Mouse (Mus musculus) MEL (cell line): ENCODE results near the gene Cdh23. TPM values are rescaled to one million over a fixed set of nuclear protein-coding genes. Genes with fewer than 3 reads are reported as not detected.

Source experiments
- DNase-seq: peaks from one replicate; pipeline ENCODE4 v3.0.0; 2011; ENCODE audit warnings: low read depth, low spot score
- H3K27ac ChIP-seq: 2 replicates; pipeline ENCODE4 v1.5.1; 2012; ENCODE audit warnings: low read depth, mild to moderate bottlenecking, control low read depth, low read length, moderate library complexity; ENCODE audit not compliant: control insufficient read depth
- H3K27me3 ChIP-seq, 2 experiments: fragments of 150-350 bp in 1 of 2; sonication (generic) in 1 of 2; 2 replicates each; pipeline ENCODE4 v1.6.1; 2012; ENCODE audit warnings: low read length in 2 of 2, mild to moderate bottlenecking in 2 of 2, improper control_type of control experiment in 1 of 2, moderate library complexity in 1 of 2; ENCODE audit not compliant: insufficient read depth in 2 of 2, control insufficient read depth in 1 of 2
- H3K36me3 ChIP-seq, 2 experiments: 2 replicates each; pipeline ENCODE4 v1.6.1; 2012 to 2014; ENCODE audit warnings: low read length in 2 of 2, improper control_type of control experiment in 1 of 2, inconsistent platforms in 1 of 2, mild to moderate bottlenecking in 1 of 2; ENCODE audit not compliant: insufficient read depth in 2 of 2, control insufficient read depth in 1 of 2
- H3K4me1 ChIP-seq, 2 experiments: fragments of 150-350 bp in 1 of 2; sonication (generic) in 1 of 2; 2 replicates each; pipeline ENCODE4 v1.6.1; 2012; ENCODE audit warnings: low read length in 2 of 2, improper control_type of control experiment in 1 of 2, mild to moderate bottlenecking in 1 of 2; ENCODE audit not compliant: insufficient read depth in 2 of 2, control insufficient read depth in 1 of 2
- H3K4me3 ChIP-seq, 2 experiments: fragments of 150-350 bp in 1 of 2; sonication (generic) in 1 of 2; 2 replicates each; pipeline ENCODE4 v1.5.1; 2012; ENCODE audit warnings: low read depth in 2 of 2, low read length in 2 of 2, mild to moderate bottlenecking in 2 of 2, moderate library complexity in 2 of 2, control low read depth in 1 of 2, improper control_type of control experiment in 1 of 2; ENCODE audit not compliant: control insufficient read depth in 1 of 2, insufficient read depth in 1 of 2
- H3K79me2 ChIP-seq: 2 replicates; pipeline ENCODE4 v1.6.1; 2012; ENCODE audit warnings: mild to moderate bottlenecking, low read length, moderate library complexity; ENCODE audit not compliant: control insufficient read depth, poor library complexity, insufficient read depth
- H3K9ac ChIP-seq: 2 replicates; pipeline ENCODE4 v1.6.1; 2012; ENCODE audit warnings: low read depth, mild to moderate bottlenecking, control low read depth, low read length, moderate library complexity; ENCODE audit not compliant: control insufficient read depth, poor library complexity, severe bottlenecking
- H3K9me3 ChIP-seq: fragments of 150-350 bp; sonication (generic); replicated peaks from 2 replicates; pipeline ENCODE4 v1.6.1; 2012; ENCODE audit warnings: mild to moderate bottlenecking, low read length, improper control_type of control experiment, moderate library complexity; ENCODE audit not compliant: insufficient read depth
- BHLHE40 ChIP-seq: IDR thresholded peaks from 2 replicates; pipeline ENCODE4 v1.6.1; 2012; ENCODE audit warnings: low read depth, mild to moderate bottlenecking, inconsistent platforms, low read length, improper control_type of control experiment, borderline replicate concordance
- CHD1 ChIP-seq: IDR thresholded peaks from 2 replicates; pipeline ENCODE4 v1.6.1; 2012; ENCODE audit warnings: low read depth, mild to moderate bottlenecking, inconsistent platforms, low read length, improper control_type of control experiment
- CHD2 ChIP-seq: IDR thresholded peaks from 2 replicates; pipeline ENCODE4 v1.6.1; 2011; ENCODE audit warnings: low read length, improper control_type of control experiment
- CTCF ChIP-seq, 3 experiments: IDR thresholded peaks in 2 of 3; conservative IDR thresholded peaks in 1 of 3; 2 replicates each; pipeline ENCODE4 v1.5.1; 2011 to 2012; ENCODE audit warnings: low read length in 3 of 3, low read depth in 2 of 3, mild to moderate bottlenecking in 2 of 3, improper control_type of control experiment in 1 of 3, inconsistent platforms in 1 of 3, mixed read lengths in 1 of 3, moderate library complexity in 1 of 3; ENCODE audit not compliant: control insufficient read depth in 1 of 3, insufficient read depth in 1 of 3, poor library complexity in 1 of 3, severe bottlenecking in 1 of 3
- ELF1 ChIP-seq: IDR thresholded peaks from 2 replicates; pipeline ENCODE4 v1.6.1; 2014; ENCODE audit warnings: low read depth, mild to moderate bottlenecking, inconsistent platforms, low read length, improper control_type of control experiment, moderate library complexity
- HCFC1 ChIP-seq: IDR thresholded peaks from 2 replicates; pipeline ENCODE4 v1.6.1; 2012; ENCODE audit warnings: low read depth, mild to moderate bottlenecking, inconsistent platforms, low read length, improper control_type of control experiment, moderate library complexity
- MAFK ChIP-seq: IDR thresholded peaks from 2 replicates; pipeline ENCODE4 v1.6.1; 2011; ENCODE audit warnings: low read depth, mild to moderate bottlenecking, low read length, improper control_type of control experiment, borderline replicate concordance
- MYB ChIP-seq: IDR thresholded peaks from 2 replicates; pipeline ENCODE4 v1.6.1; 2011; ENCODE audit warnings: mild to moderate bottlenecking, low read depth, low read length, improper control_type of control experiment
- POLR2AphosphoS5 ChIP-seq: IDR thresholded peaks from 2 replicates; pipeline ENCODE4 v1.6.1; 2012; ENCODE audit warnings: low read depth, borderline replicate concordance, mild to moderate bottlenecking, inconsistent platforms, low read length, moderate library complexity, mixed read lengths
- RAD21 ChIP-seq: IDR thresholded peaks from 2 replicates; pipeline ENCODE4 v1.6.1; 2011; ENCODE audit warnings: mild to moderate bottlenecking, low read depth, low read length, improper control_type of control experiment
- RCOR1 ChIP-seq: IDR thresholded peaks from 2 replicates; pipeline ENCODE4 v1.6.1; 2012; ENCODE audit warnings: low read depth, mild to moderate bottlenecking, inconsistent platforms, low read length, improper control_type of control experiment
- SIN3A ChIP-seq: IDR thresholded peaks from 2 replicates; pipeline ENCODE4 v1.6.1; 2012; ENCODE audit warnings: low read length, improper control_type of control experiment, inconsistent platforms
- TCF12 ChIP-seq: IDR thresholded peaks from 2 replicates; pipeline ENCODE4 v1.6.1; 2014; ENCODE audit warnings: low read depth, mild to moderate bottlenecking, inconsistent platforms, low read length, improper control_type of control experiment, moderate library complexity
- USF1 ChIP-seq: IDR thresholded peaks from 2 replicates; pipeline ENCODE4 v1.6.1; 2014; ENCODE audit warnings: low read depth, mild to moderate bottlenecking, inconsistent platforms, low read length, improper control_type of control experiment, moderate library complexity
- ZKSCAN1 ChIP-seq: IDR thresholded peaks from 2 replicates; pipeline ENCODE4 v1.6.1; 2012; ENCODE audit warnings: low read depth, mild to moderate bottlenecking, inconsistent platforms, low read length, improper control_type of control experiment, moderate library complexity
- ZNF384 ChIP-seq: IDR thresholded peaks from 2 replicates; pipeline ENCODE4 v1.6.1; 2012; ENCODE audit warnings: low read depth, mild to moderate bottlenecking, inconsistent platforms, low read length, improper control_type of control experiment
- polyA plus RNA-seq, 2 experiments: library from polyadenylated mRNA; stranded (reverse) in 1 of 2; unstranded in 1 of 2; fragments of >175 nt in 1 of 2; fragments of >200 nt in 1 of 2; gene quantifications; 2 replicates each; pipeline versions ENCODE4 v1.2.1 to v1.2.4; 2012; ENCODE audit warnings: low replicate concordance in 2 of 2, low read depth in 1 of 2; ENCODE audit not compliant: insufficient read length in 2 of 2, insufficient read depth in 1 of 2, missing spikeins in 1 of 2
- total RNA-seq: library from RNA; depleted of rRNA; stranded (reverse); fragments of 300-350 nt; gene quantifications from 2 replicates; pipeline ENCODE4 v1.2.3, GENCODE M21; 2012

Gene Cdh23
- total and polyA plus RNA-seq, 3 experiments = 0.04 TPM; not detected in 2

GRCm38 (mm10) chr10:60491538-60491937 is 204.8 kb downstream of the Cdh23 start:
- H3K9me3 ChIP-seq = no peaks in the 10 kb centered on the region

GRCm38 (mm10) chr10:60481381-60481780 is 214.9 kb downstream of the Cdh23 start:
- Histone ChIP-seq H3K9ac (no peak overlapping the region), H3K36me3 (no peaks in the 10 kb centered on the region)
- TF ChIP-seq ELF1 (no peak), ZNF384 (no peak), CTCF (IDR thresholded peaks at IDR 0.05 in 2 of 3, conservative IDR thresholded peaks at IDR 0.05 in 1 of 3; ENCODE audit: control insufficient read depth in 1 of 3, insufficient read depth in 1 of 3, low read depth in 2 of 3, low read length in 3 of 3, poor library complexity in 1 of 3, severe bottlenecking in 1 of 3) (0 out of 6 replicates have a peak, but pooled peaks of 1 of the 3 experiments have one; percentile 7)
- TF ChIP-seq, all 39 proteins: peak for 1
- H3K27me3 ChIP-seq = no peaks in the 10 kb centered on the region
- H3K4me1 ChIP-seq = no peaks in the 10 kb centered on the region
- H3K4me3 ChIP-seq = no peak overlapping the region
- no peaks in the 10 kb centered on the region for H3K79me2 ChIP-seq
- no peaks in the 10 kb centered on the region for H3K9me3 ChIP-seq
- H3K27ac ChIP-seq = no peak overlapping the region
- no peak for DNase-seq

More at GRCm38 (mm10) chr10:60491538-60491937, 204.8 kb downstream of the Cdh23 start:
- DNase-seq = no peak
- no peaks in the 10 kb centered on the region for H3K79me2 ChIP-seq
- H3K27ac ChIP-seq = no peak overlapping the region
- TF ChIP-seq CHD1 = no peak
- no peak for TF ChIP-seq HCFC1
- no peak for TF ChIP-seq TCF12
- no peak for TF ChIP-seq MYB
- TF ChIP-seq CHD2 = no peak
- TF ChIP-seq USF1 = no peak
- TF ChIP-seq BHLHE40 = no peak
- TF ChIP-seq POLR2AphosphoS5 = no peak
- no peak for TF ChIP-seq RAD21
- no peak for TF ChIP-seq ZKSCAN1
- H3K4me1 ChIP-seq = no peaks in the 10 kb centered on the region
- no peak overlapping the region for H3K9ac ChIP-seq
- H3K36me3 ChIP-seq = no peaks in the 10 kb centered on the region
- H3K27me3 ChIP-seq = no peaks in the 10 kb centered on the region
- no peak overlapping the region for H3K4me3 ChIP-seq

- Histone ChIP-seq H3K4me3 (no peak overlapping the region), H3K9me3 (no peaks in the 10 kb centered on the region), H3K79me2 (no peaks in the 10 kb centered on the region), H3K27ac (no peak overlapping the region), H3K36me3 (no peaks in the 10 kb centered on the region), H3K9ac (no peak overlapping the region), H3K27me3 (no peaks in the 10 kb centered on the region), H3K4me1 (no peaks in the 10 kb centered on the region)
- DNase-seq = no peak
- TF ChIP-seq MAFK = no peak
- TF ChIP-seq SIN3A = no peak
- TF ChIP-seq RCOR1 = no peak
Observed at GRCm38 (mm10) chr10:60474549-60474948, 221.7 kb downstream of the Cdh23 start.
